Mouse (Mus musculus): ENCODE results near the gene Rapsn.

DNA sequence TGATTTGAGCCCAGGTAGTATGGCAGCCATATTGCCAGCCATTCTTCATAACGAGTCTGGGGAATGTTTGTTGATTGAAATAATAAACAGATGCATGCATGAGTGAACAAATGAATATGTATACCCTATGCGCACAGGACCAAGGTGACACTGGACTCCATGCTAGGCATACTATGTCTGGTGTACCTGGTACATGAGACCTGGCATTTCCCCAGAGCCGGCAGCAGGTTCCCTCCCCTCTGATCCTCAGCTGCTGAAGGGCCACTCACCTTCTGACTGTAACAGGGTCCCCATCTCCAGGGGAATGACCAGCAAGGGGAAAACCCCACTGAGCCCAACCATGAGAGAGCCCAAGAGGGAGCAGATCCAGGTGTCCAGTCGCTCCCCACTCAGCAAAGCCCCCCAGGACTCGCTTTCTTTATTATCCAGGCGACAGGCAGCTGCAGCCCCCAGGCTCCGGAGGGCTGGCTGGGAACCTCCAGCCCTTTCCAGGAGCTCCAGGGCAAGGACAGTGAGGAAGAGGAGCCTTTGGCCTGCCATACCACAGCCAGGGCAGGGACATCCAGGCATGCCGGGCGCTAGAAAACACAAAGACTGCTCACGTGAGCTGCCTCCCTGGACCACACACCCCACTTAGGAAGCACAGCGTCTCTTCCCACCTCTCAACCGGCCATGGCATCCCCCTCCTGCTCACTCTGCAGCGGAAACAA lies 32.9 kb downstream of the Rapsn start:
- TF ChIP-seq CTCF (conservative IDR thresholded peaks at IDR 0.05; ENCODE audit: insufficient read depth, insufficient read length, low read depth, low read length) (no peak), POLR2A (IDR thresholded peaks at IDR 0.05; ENCODE audit: low read depth, low read length) (no peak)
